Mouse (Mus musculus): ENCODE results near the gene Xlr5a.
"Not testable (repeated sequence)": the region's sequence is repeated elsewhere in the genome, so short reads cannot be mapped to it uniquely, and the experiment has no call there.

- TF ChIP-seq CTCF, EP300 (IDR thresholded peaks at IDR 0.05; ENCODE audit: low read depth): not testable (repeated sequence)
These were observed 30.3 kb downstream of the Xlr5a start for GRCm38 (mm10) chrX:73262428-73262827.
